Mouse (Mus musculus) limb, embryonic 10.5 days (tissue): ENCODE measurements around the gene Il34. TPM values are rescaled to one million over a fixed set of nuclear protein-coding genes. Genes with fewer than 3 reads are reported as not detected.

ENCODE experiments used
- DNase-seq: peaks from one replicate; pipeline ENCODE4 v3.0.0-alpha.2; 2017; ENCODE audit warnings: low spot score
- H3K27ac ChIP-seq: fragments of 300-500 bp; sonication (generic); 2 replicates; pipeline ENCODE4 v1.5.1; 2016; ENCODE audit warnings: mild to moderate bottlenecking
- H3K27me3 ChIP-seq: fragments of 300-500 bp; sonication (generic); 2 replicates; pipeline ENCODE4 v1.6.1; 2016; ENCODE audit warnings: low read depth, mild to moderate bottlenecking; ENCODE audit not compliant: poor library complexity, severe bottlenecking
- H3K36me3 ChIP-seq: fragments of 300-500 bp; sonication (generic); 2 replicates; pipeline ENCODE4 v1.6.1; 2016; ENCODE audit warnings: mild to moderate bottlenecking, moderate library complexity
- H3K4me1 ChIP-seq: fragments of 300-500 bp; sonication (generic); 2 replicates; pipeline ENCODE4 v1.6.1; 2016
- H3K4me3 ChIP-seq: fragments of 300-500 bp; sonication (generic); 2 replicates; pipeline ENCODE4 v1.5.1; 2016; ENCODE audit warnings: mild to moderate bottlenecking, moderate library complexity
- H3K9me3 ChIP-seq: fragments of 300-500 bp; sonication (generic); replicated peaks from 2 replicates; pipeline ENCODE4 v1.6.1; 2016; ENCODE audit warnings: mild to moderate bottlenecking
- WGBS: fragments of 180-500 bp; shearing (Covaris S2); methylation state at CpG from one replicate; pipeline ENCODE4 v1.1.7; 2016; 5-methylcytosine and 5-hydroxymethylcytosine counted together
- polyA plus RNA-seq: library from polyadenylated mRNA; unstranded; fragments of >200 nt; fragmentation: Nextera tagmentation; extraction: Ambion mirVana; gene quantifications from 2 replicates; pipeline ENCODE4 v1.2.1, GENCODE M21; 2016

The Il34 gene
- polyA plus RNA-seq, 1 experiment from 2014 or later = 0.15 TPM

DNA sequence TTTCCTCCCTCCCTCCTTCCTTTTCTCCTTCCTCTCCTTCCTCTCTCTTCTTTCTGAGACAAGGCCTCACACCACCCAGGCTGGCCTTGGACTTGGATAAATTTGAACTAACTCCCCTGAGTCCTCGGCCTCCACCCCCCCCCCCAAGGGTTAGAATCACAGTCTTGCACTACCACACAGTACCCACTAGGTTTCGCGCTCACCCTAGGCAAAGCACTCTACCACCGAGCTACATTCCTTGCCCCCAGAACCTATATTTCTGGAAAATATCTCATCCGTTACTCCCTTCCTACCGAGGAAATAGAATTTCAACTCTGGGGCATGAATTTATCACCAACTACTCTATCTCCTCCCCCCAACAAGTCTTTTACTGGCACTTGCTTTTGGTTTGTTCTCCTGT lies 43.7 kb downstream of the Il34 start:
- Histone ChIP-seq H3K4me1 (no peaks in the 10 kb centered on the region), H3K9me3 (no peaks in the 10 kb centered on the region), H3K36me3 (no peaks in the 10 kb centered on the region), H3K4me3 (no peak overlapping the region), H3K27me3 (no peaks in the 10 kb centered on the region), H3K27ac (no peak overlapping the region)
- no peak for DNase-seq
- WGBS = 79% methylated on average over 6 of the region's 6 CpGs

GRCm38 (mm10) chr8:110761185-110761584 lies 44.5 kb downstream of the Il34 start:
- no peak for DNase-seq
- no peak overlapping the region for H3K27ac ChIP-seq
- WGBS = 64% methylated on average over 5 of the region's 5 CpGs
- no peaks in the 10 kb centered on the region for H3K9me3 ChIP-seq
- H3K27me3 ChIP-seq = no peaks in the 10 kb centered on the region
- H3K36me3 ChIP-seq = no peaks in the 10 kb centered on the region
- H3K4me1 ChIP-seq = no peaks in the 10 kb centered on the region
- no peak overlapping the region for H3K4me3 ChIP-seq

DNA sequence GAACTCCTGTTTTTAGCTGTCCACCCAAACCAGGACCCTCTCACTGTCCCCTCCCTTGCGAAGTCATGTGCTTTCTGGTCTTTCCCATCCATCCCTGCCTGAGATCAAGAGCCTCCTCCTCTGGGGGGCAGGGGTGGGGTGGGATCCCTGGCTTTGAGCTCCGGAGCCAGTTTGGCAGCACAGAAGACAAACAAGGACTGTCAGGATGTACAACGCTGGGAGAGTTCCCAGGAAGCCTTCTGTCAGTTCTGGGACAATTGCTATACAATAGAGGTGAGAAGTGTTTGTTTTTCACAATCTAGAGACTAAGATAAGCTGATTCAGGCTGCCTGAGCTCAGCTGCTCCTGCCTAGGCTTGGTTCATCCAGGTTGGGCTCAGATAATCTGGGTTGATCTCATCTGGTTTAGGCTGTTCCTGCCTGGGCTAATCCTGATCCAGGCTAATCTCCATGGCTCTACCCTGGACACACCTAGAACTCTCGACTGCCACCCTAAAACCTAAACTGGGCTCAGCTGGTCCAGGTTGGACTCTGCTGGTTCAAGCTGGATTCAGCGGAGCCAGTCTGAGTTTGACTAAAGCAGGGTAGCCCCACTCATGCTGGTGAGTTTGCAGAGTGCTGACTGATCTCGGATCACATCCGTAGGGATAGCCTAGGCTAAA lies 45.3 kb downstream of the Il34 start:
- WGBS = 70% methylated on average over 7 of the region's 7 CpGs
- H3K4me1 ChIP-seq = no peaks in the 10 kb centered on the region
- H3K27ac ChIP-seq = no peak overlapping the region
- no peaks in the 10 kb centered on the region for H3K36me3 ChIP-seq
- no peaks in the 10 kb centered on the region for H3K27me3 ChIP-seq
- no peaks in the 10 kb centered on the region for H3K9me3 ChIP-seq
- DNase-seq = no peak
- H3K4me3 ChIP-seq = no peak overlapping the region

DNA sequence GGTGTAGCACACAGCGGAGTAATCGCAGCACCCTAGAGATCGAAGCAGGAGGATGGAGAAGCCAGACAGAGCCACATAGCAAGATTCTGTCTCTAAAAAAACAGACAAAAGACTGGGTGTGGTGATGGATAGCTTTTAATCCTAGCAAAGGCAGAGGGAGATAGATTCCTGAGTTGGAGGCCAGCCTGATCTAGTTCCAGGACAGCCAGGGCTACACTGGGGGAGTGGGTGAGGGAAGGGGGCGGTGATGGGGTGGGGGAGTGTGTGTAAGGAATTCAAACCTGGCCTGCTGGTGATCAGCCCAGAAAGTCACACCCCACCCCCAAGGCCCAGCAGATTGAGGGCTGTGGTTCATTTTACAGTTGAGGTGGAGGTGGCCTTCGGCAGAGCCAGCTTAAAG lies 49.5 kb downstream of the Il34 start:
- Histone ChIP-seq H3K36me3 (no peaks in the 10 kb centered on the region), H3K4me1 (peaks cover 9% of the 10 kb centered on the region), H3K27me3 (no peaks in the 10 kb centered on the region), H3K27ac (no peak overlapping the region), H3K9me3 (no peaks in the 10 kb centered on the region), H3K4me3 (no peak overlapping the region)
- WGBS = 77% methylated on average over 5 of the region's 5 CpGs
- no peak for DNase-seq

DNA sequence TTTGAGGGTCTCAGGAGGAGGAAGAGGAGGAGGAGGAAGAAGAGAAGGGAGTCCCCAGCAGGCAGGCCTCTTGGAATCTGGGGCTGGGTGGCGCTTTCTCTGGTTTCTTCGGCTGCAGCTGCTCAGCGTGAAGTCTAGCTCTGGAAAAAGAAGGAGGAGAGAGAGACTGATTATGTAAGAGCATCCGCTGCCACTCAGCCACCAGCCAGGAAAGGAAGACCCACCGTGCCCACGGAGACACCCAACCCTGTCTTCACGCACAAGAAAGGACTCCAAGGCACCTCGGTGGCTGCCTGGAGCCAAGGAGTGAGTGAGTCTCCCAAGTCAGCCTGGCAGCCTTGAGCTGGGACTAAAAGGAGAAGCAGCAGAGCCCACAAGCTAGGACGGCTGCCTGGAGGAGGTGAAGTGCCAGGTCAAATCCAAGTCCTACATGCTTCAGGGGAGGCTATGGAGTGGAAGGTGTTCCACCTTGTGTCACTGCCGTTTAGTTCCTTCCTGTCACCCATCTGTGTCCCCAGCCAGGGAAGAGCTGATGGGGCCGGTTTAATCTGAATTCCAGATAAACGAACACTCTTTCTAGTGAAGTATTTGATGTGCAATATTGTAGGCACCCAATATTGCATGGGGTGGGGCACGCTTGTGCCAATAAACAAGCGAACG lies 50.1 kb downstream of the Il34 start:
- Histone ChIP-seq H3K9me3 (no peaks in the 10 kb centered on the region), H3K36me3 (no peaks in the 10 kb centered on the region)
- 66% methylated on average over 15 of the region's 15 CpGs for WGBS

GRCm38 (mm10) chr8:110754713-110755112 lies 51.0 kb downstream of the Il34 start:
- Histone ChIP-seq H3K9me3 (no peaks in the 10 kb centered on the region), H3K4me1 (peaks cover 9% of the 10 kb centered on the region), H3K4me3 (no peak overlapping the region), H3K27ac (0 out of 2 replicates have a peak overlapping the region, but pooled peaks have one; percentile 14), H3K36me3 (no peaks in the 10 kb centered on the region), H3K27me3 (no peaks in the 10 kb centered on the region)
- WGBS = 56% methylated on average over 4 of the region's 4 CpGs
- no peak for DNase-seq

More for the DNA sequence above, 50.1 kb downstream of the Il34 start:
- peaks cover 9% of the 10 kb centered on the region for H3K4me1 ChIP-seq
- no peak overlapping the region for H3K4me3 ChIP-seq
- no peak overlapping the region for H3K27ac ChIP-seq
- no peaks in the 10 kb centered on the region for H3K27me3 ChIP-seq
- DNase-seq = no peak

DNA sequence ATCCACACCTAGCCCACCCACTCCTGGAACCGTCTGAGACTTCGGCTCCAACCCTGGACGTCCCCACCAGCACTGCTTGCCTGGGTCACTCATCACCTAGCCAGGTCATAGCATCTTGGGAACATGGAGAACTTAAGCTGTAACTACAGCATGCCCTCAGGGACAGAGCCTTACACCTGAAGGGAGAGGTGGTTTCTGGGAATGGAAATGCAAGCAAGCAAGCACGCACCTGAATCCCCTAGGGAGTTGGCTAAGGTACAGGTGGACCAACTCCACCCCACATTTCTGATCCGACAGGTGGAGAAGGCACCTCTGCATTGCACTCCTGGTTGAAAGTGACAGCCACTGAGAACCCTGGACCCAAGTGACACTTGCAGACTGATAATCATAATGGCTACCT lies 54.2 kb downstream of the Il34 start:
- 83% methylated on average over 5 of the region's 5 CpGs for WGBS

GRCm38 (mm10) chr8:110750269-110750668 lies 55.5 kb downstream of the Il34 start:
- no peaks in the 10 kb centered on the region for H3K36me3 ChIP-seq
- no peak overlapping the region for H3K4me3 ChIP-seq
- H3K9me3 ChIP-seq = no peaks in the 10 kb centered on the region
- no peak for DNase-seq
- no peak overlapping the region for H3K27ac ChIP-seq
- 55% methylated on average over 13 of the region's 13 CpGs for whole genome bisulfite sequencing
- peaks cover 8% of the 10 kb centered on the region for H3K4me1 ChIP-seq
- H3K27me3 ChIP-seq = no peaks in the 10 kb centered on the region

More for the DNA sequence above, 54.2 kb downstream of the Il34 start:
- H3K9me3 ChIP-seq = no peaks in the 10 kb centered on the region
- H3K4me3 ChIP-seq = no peak overlapping the region
- no peaks in the 10 kb centered on the region for H3K36me3 ChIP-seq
- no peaks in the 10 kb centered on the region for H3K27me3 ChIP-seq
- DNase-seq = no peak
- H3K27ac ChIP-seq = no peak overlapping the region
- peaks cover 9% of the 10 kb centered on the region for H3K4me1 ChIP-seq

DNA sequence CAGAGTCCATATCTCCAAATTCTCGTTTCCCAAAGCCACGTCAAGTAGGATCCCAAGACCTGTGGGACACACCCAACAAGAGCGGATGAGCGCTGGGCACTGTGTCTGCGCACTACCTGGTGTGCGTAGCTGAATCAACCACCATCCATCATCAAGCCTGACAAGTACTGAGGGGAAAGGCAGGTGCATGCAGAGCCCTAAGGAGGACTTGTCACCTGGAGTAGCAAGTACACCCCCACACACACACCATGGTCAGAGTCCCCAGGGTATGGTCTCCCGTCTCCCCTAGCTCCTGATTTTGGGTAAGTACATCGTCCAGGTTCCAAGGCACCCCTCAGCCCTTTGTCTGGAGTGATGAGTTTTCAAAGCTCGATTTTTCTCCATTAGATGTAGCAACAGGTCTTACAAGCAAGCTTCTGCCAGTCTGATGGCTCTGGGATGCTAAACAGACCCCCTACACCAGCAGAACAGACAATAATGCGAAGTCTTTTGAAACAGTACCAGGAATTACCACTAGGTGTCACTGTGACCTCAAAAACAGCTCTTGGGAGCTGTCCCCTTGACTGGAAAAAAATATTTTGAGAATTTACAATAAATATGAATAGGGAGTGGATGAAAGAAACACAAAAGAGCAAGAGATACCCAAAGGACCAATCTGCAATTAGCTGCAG lies 56.1 kb downstream of the Il34 start:
- Histone ChIP-seq H3K4me3 (no peak overlapping the region), H3K36me3 (no peaks in the 10 kb centered on the region), H3K27me3 (no peaks in the 10 kb centered on the region), H3K9me3 (no peaks in the 10 kb centered on the region), H3K27ac (no peak overlapping the region), H3K4me1 (peaks cover 2% of the 10 kb centered on the region)
- DNase-seq = no peak
- 62% methylated on average over 10 of the region's 10 CpGs for WGBS

DNA sequence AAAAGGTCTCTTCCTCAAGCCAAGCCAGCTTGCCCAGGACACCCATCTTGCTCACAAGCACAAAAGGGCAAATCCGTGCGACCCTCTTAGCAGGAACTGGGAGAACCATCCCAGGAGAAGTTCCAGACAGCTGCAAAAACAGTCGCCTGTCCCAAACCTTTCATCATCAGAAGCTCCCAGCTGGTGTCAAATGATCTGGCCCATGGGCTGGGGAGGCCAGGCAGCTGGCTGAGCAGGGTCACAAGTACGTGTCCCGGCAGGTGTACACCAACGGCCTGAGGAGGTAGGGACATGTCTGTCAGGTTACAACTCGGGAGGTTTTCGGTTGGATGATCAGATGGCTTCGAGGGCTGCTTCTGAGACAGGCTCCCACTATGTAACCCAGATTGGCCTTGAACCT lies 59.1 kb downstream of the Il34 start:
- no peak overlapping the region for H3K4me3 ChIP-seq
- 65% methylated on average over 9 of the region's 9 CpGs for WGBS

GRCm38 (mm10) chr8:110745162-110745561 lies 60.6 kb downstream of the Il34 start:
- H3K27me3 ChIP-seq = no peaks in the 10 kb centered on the region
- H3K27ac ChIP-seq = no peak overlapping the region
- no peak for DNase-seq
- H3K36me3 ChIP-seq = peaks cover 20% of the 10 kb centered on the region
- H3K9me3 ChIP-seq = no peaks in the 10 kb centered on the region
- WGBS = 96% methylated on average over 10 of the region's 10 CpGs
- no peaks in the 10 kb centered on the region for H3K4me1 ChIP-seq
- no peak overlapping the region for H3K4me3 ChIP-seq

More for the DNA sequence above, 59.1 kb downstream of the Il34 start:
- Histone ChIP-seq H3K27ac (no peak overlapping the region), H3K36me3 (peaks cover 8% of the 10 kb centered on the region), H3K27me3 (no peaks in the 10 kb centered on the region), H3K4me1 (no peaks in the 10 kb centered on the region), H3K9me3 (no peaks in the 10 kb centered on the region)
- no peak for DNase-seq

DNA sequence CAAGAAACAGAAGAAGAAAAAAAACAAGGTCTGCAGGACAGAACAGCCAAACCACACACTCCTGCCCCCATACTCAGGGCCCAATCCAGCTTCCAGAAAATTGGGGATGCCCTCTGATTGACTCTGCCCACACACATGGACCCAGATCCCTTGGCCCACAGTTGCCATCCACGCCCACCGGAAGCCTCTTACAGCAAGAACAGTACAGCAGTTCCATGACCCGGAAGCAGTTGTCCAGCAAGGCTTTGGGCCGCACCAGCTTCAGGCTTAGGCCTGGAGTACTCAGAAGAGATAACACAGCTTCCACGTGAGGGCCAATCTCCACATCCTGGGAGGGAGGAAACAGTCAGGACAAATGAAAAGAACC lies 63.3 kb downstream of the Il34 start:
- 92% methylated on average over 5 of the region's 5 CpGs for WGBS

GRCm38 (mm10) chr8:110741816-110742451 lies 63.8 kb downstream of the Il34 start:
- no peak for DNase-seq
- Histone ChIP-seq H3K27me3 (no peaks in the 10 kb centered on the region), H3K4me3 (no peak overlapping the region), H3K27ac (no peak overlapping the region), H3K9me3 (no peaks in the 10 kb centered on the region), H3K36me3 (peaks cover 52% of the 10 kb centered on the region), H3K4me1 (no peaks in the 10 kb centered on the region)
- WGBS = 77% methylated on average over 15 of the region's 15 CpGs

More for the DNA sequence above, 63.3 kb downstream of the Il34 start:
- Histone ChIP-seq H3K4me1 (no peaks in the 10 kb centered on the region), H3K4me3 (no peak overlapping the region), H3K27me3 (no peaks in the 10 kb centered on the region), H3K9me3 (no peaks in the 10 kb centered on the region), H3K36me3 (peaks cover 47% of the 10 kb centered on the region), H3K27ac (no peak overlapping the region)
- DNase-seq = no peak
